Mouse (Mus musculus): ENCODE measurements at regions not wholly inside any gene's neighbourhood (a gene's known extent, or its start where the extent isn't known, plus 50 kb on each side); places are given as distances from the start of the nearest gene placed in this dataset.

- TF ChIP-seq SRF (IDR thresholded peaks at IDR 0.05; ENCODE audit: control insufficient read depth, insufficient read length, low read depth) (no peak), POLR2A (IDR thresholded peaks at IDR 0.05; ENCODE audit: insufficient read length, low read depth) (no peak)
- no peaks in the 10 kb centered on the region for H3K36me3 ChIP-seq (ENCODE audit: control insufficient read depth, insufficient read depth)
- H3K4me3 ChIP-seq, result no peak overlapping the region
- no peak overlapping the region for H3K4me2 ChIP-seq (ENCODE audit: low read depth)
- no peaks in the 10 kb centered on the region for H3K79me2 ChIP-seq (ENCODE audit: control insufficient read depth, insufficient read depth)
- H3ac ChIP-seq (ENCODE audit: control insufficient read depth, insufficient read length), result no peak overlapping the region
- no peaks in the 10 kb centered on the region for H3K27me3 ChIP-seq (ENCODE audit: control insufficient read depth, insufficient read depth, insufficient read length)
Observed at GRCm38 (mm10) chr12:51185751-51186150, 162.1 kb upstream of the G2e3 start.

- no peaks in the 10 kb centered on the region for H3K36me3 ChIP-seq (ENCODE audit: control insufficient read depth, insufficient read depth)
- no peaks in the 10 kb centered on the region for H3K27me3 ChIP-seq (ENCODE audit: control insufficient read depth, insufficient read depth, insufficient read length)
- H3K4me2 ChIP-seq (ENCODE audit: low read depth), result no peak overlapping the region
- H3K4me3 ChIP-seq, result no peak overlapping the region
- no peak overlapping the region for H3ac ChIP-seq (ENCODE audit: control insufficient read depth, insufficient read length)
- no peak for TF ChIP-seq E2F4 (IDR thresholded peaks at IDR 0.05; ENCODE audit: insufficient read depth)
- TF ChIP-seq TCF12 (IDR thresholded peaks at IDR 0.05; ENCODE audit: insufficient read depth, poor library complexity, severe bottlenecking), result no peak
- no peak for TF ChIP-seq USF1 (IDR thresholded peaks at IDR 0.05; ENCODE audit: low read depth)
- no peak for TF ChIP-seq CEBPB (IDR thresholded peaks at IDR 0.05; ENCODE audit: insufficient read depth, poor library complexity, severe bottlenecking)
- TF ChIP-seq MYOD1 (IDR thresholded peaks at IDR 0.05; ENCODE audit: control insufficient read depth in 1 of 3, insufficient read length in 2 of 3, low read depth in 2 of 3), result no peak
- no peak for TF ChIP-seq TCF3 (IDR thresholded peaks at IDR 0.05; ENCODE audit: insufficient read length, low read depth)
- TF ChIP-seq MYOG (IDR thresholded peaks at IDR 0.05; ENCODE audit: control insufficient read depth in 1 of 3, insufficient read depth in 1 of 3, insufficient read length in 2 of 3, low read depth in 2 of 3), result no peak
- no peaks in the 10 kb centered on the region for H3K79me2 ChIP-seq (ENCODE audit: control insufficient read depth, insufficient read depth)
Observed at GRCm38 (mm10) chr12:51174906-51175756, 172.7 kb upstream of the G2e3 start.

- Histone ChIP-seq H3K36me3 (ENCODE audit: control insufficient read depth, insufficient read depth) (no peaks in the 10 kb centered on the region), H3K79me2 (ENCODE audit: control insufficient read depth, insufficient read depth) (no peaks in the 10 kb centered on the region), H3K4me3 (no peak overlapping the region), H3K27me3 (ENCODE audit: control insufficient read depth, insufficient read depth, insufficient read length) (no peaks in the 10 kb centered on the region), H3ac (ENCODE audit: control insufficient read depth, insufficient read length) (no peak overlapping the region), H3K4me2 (ENCODE audit: low read depth) (no peak overlapping the region)
- TF ChIP-seq POLR2AphosphoS2 (IDR thresholded peaks at IDR 0.05; ENCODE audit: insufficient read length, low read depth), result no peak
- TF ChIP-seq SRF (IDR thresholded peaks at IDR 0.05; ENCODE audit: control insufficient read depth, insufficient read length, low read depth), result no peak
- no peak for TF ChIP-seq TCF3 (IDR thresholded peaks at IDR 0.05; ENCODE audit: insufficient read length, low read depth)
- TF ChIP-seq CEBPB (IDR thresholded peaks at IDR 0.05; ENCODE audit: insufficient read depth, poor library complexity, severe bottlenecking), result no peak
- no peak for TF ChIP-seq MYOD1 (IDR thresholded peaks at IDR 0.05; ENCODE audit: control insufficient read depth in 1 of 3, insufficient read length in 2 of 3, low read depth in 2 of 3)
- no peak for TF ChIP-seq MYOG (IDR thresholded peaks at IDR 0.05; ENCODE audit: control insufficient read depth in 1 of 3, insufficient read depth in 1 of 3, insufficient read length in 2 of 3, low read depth in 2 of 3)
- TF ChIP-seq USF1 (IDR thresholded peaks at IDR 0.05; ENCODE audit: low read depth), result no peak
- no peak for TF ChIP-seq E2F4 (IDR thresholded peaks at IDR 0.05; ENCODE audit: insufficient read depth)
- TF ChIP-seq MAX (IDR thresholded peaks at IDR 0.05; ENCODE audit: low read depth), result no peak
- TF ChIP-seq REST (IDR thresholded peaks at IDR 0.05; ENCODE audit: insufficient read depth, insufficient read length), result no peak
- TF ChIP-seq TCF12 (IDR thresholded peaks at IDR 0.05; ENCODE audit: insufficient read depth, poor library complexity, severe bottlenecking), result no peak
- TF ChIP-seq POLR2A (IDR thresholded peaks at IDR 0.05; ENCODE audit: insufficient read length, low read depth), result no peak
Observed at GRCm38 (mm10) chr12:51165186-51165585, 182.7 kb upstream of the G2e3 start.

- H3ac ChIP-seq (ENCODE audit: control insufficient read depth, insufficient read length), result no peak overlapping the region
- no peaks in the 10 kb centered on the region for H3K36me3 ChIP-seq (ENCODE audit: control insufficient read depth, insufficient read depth)
- H3K27me3 ChIP-seq (ENCODE audit: control insufficient read depth, insufficient read depth, insufficient read length), result no peaks in the 10 kb centered on the region
- TF ChIP-seq MYOD1 (IDR thresholded peaks at IDR 0.05; ENCODE audit: control insufficient read depth in 1 of 3, insufficient read length in 2 of 3, low read depth in 2 of 3), result no peak
- TF ChIP-seq POLR2A (IDR thresholded peaks at IDR 0.05; ENCODE audit: insufficient read length, low read depth), result no peak
- no peak for TF ChIP-seq TCF12 (IDR thresholded peaks at IDR 0.05; ENCODE audit: insufficient read depth, poor library complexity, severe bottlenecking)
- no peak for TF ChIP-seq POLR2AphosphoS2 (IDR thresholded peaks at IDR 0.05; ENCODE audit: insufficient read length, low read depth)
- no peak for TF ChIP-seq SRF (IDR thresholded peaks at IDR 0.05; ENCODE audit: control insufficient read depth, insufficient read length, low read depth)
- TF ChIP-seq CEBPB (IDR thresholded peaks at IDR 0.05; ENCODE audit: insufficient read depth, poor library complexity, severe bottlenecking), result no peak
- TF ChIP-seq USF1 (IDR thresholded peaks at IDR 0.05; ENCODE audit: low read depth), result no peak
- TF ChIP-seq MYOG (IDR thresholded peaks at IDR 0.05; ENCODE audit: control insufficient read depth in 1 of 3, insufficient read depth in 1 of 3, insufficient read length in 2 of 3, low read depth in 2 of 3), result no peak
- no peak for TF ChIP-seq TCF3 (IDR thresholded peaks at IDR 0.05; ENCODE audit: insufficient read length, low read depth)
- TF ChIP-seq E2F4 (IDR thresholded peaks at IDR 0.05; ENCODE audit: insufficient read depth), result no peak
- TF ChIP-seq REST (IDR thresholded peaks at IDR 0.05; ENCODE audit: insufficient read depth, insufficient read length), result no peak
- TF ChIP-seq MAX (IDR thresholded peaks at IDR 0.05; ENCODE audit: low read depth), result no peak
- no peak overlapping the region for H3K4me3 ChIP-seq
- H3K4me2 ChIP-seq (ENCODE audit: low read depth), result no peak overlapping the region
- no peaks in the 10 kb centered on the region for H3K79me2 ChIP-seq (ENCODE audit: control insufficient read depth, insufficient read depth)
Observed at GRCm38 (mm10) chr12:51160995-51161394, 186.9 kb upstream of the G2e3 start.

GRCm38 (mm10) chr12:51160122-51160521 is 187.7 kb upstream of the G2e3 start:
- no peaks in the 10 kb centered on the region for H3K79me2 ChIP-seq (ENCODE audit: control insufficient read depth, insufficient read depth)
- H3K27me3 ChIP-seq (ENCODE audit: control insufficient read depth, insufficient read depth, insufficient read length), result no peaks in the 10 kb centered on the region
- H3K36me3 ChIP-seq (ENCODE audit: control insufficient read depth, insufficient read depth), result no peaks in the 10 kb centered on the region
- H3ac ChIP-seq (ENCODE audit: control insufficient read depth, insufficient read length), result no peak overlapping the region
- H3K4me2 ChIP-seq (ENCODE audit: low read depth), result no peak overlapping the region
- no peak overlapping the region for H3K4me3 ChIP-seq
- no peak for TF ChIP-seq REST (IDR thresholded peaks at IDR 0.05; ENCODE audit: insufficient read depth, insufficient read length)
- no peak for TF ChIP-seq POLR2A (IDR thresholded peaks at IDR 0.05; ENCODE audit: insufficient read length, low read depth)
- TF ChIP-seq TCF12 (IDR thresholded peaks at IDR 0.05; ENCODE audit: insufficient read depth, poor library complexity, severe bottlenecking), result no peak
- TF ChIP-seq MYOG (IDR thresholded peaks at IDR 0.05; ENCODE audit: control insufficient read depth in 1 of 3, insufficient read depth in 1 of 3, insufficient read length in 2 of 3, low read depth in 2 of 3), result no peak
- TF ChIP-seq POLR2AphosphoS2 (IDR thresholded peaks at IDR 0.05; ENCODE audit: insufficient read length, low read depth), result no peak
- TF ChIP-seq USF1 (IDR thresholded peaks at IDR 0.05; ENCODE audit: low read depth), result no peak
- no peak for TF ChIP-seq TCF3 (IDR thresholded peaks at IDR 0.05; ENCODE audit: insufficient read length, low read depth)

Measured in myocyte (in vitro differentiated cells).